Mouse (Mus musculus) erythroblast, embryonic 14.5 days (primary cell): ENCODE data around the gene Gm9936.

Experiments
- GATA1 ChIP-seq: IDR thresholded peaks from 2 replicates; pipeline ENCODE4 v1.6.1; 2012; ENCODE audit warnings: low read length, inconsistent platforms, mixed read lengths
- TAL1 ChIP-seq: IDR thresholded peaks from 3 replicates; pipeline ENCODE4 v1.6.1; 2012; ENCODE audit warnings: low read length, inconsistent platforms, mixed read lengths

GRCm38 (mm10) chr5:114813525-114814181, 44.8 kb downstream of the Gm9936 start:
- TF ChIP-seq GATA1: no peak
- no peak for TF ChIP-seq TAL1
